Mouse (Mus musculus): ENCODE data around the gene Clcf1. TPM values are rescaled to one million over a fixed set of nuclear protein-coding genes. Genes with fewer than 3 reads are reported as not detected.

Gene Clcf1
- polyA plus RNA-seq, 1 experiment from 2014 or later: 2.4 TPM

GRCm38 (mm10) chr19:4218784-4219183, 4.7 kb downstream of the Clcf1 start:
- no peaks in the 10 kb centered on the region for H3K9me3 ChIP-seq (ENCODE audit: control insufficient read depth)
- TF ChIP-seq CTCF (IDR thresholded peaks at IDR 0.05; ENCODE audit: low read depth): no peak
- H3K27ac ChIP-seq (ENCODE audit: low read depth, low read length): no peak overlapping the region
- H3K4me3 ChIP-seq (ENCODE audit: low read depth, low read length): no peak overlapping the region
- WGBS: 67% methylated on average over 1 of the region's 1 CpGs
- no peak for ATAC-seq
- H3K36me3 ChIP-seq (ENCODE audit: control insufficient read depth, insufficient read depth): no peaks in the 10 kb centered on the region
- peaks cover 17% of the 10 kb centered on the region for H3K4me1 ChIP-seq (replicated peaks; ENCODE audit: control insufficient read depth, insufficient read depth, low read length)
- H3K4me2 ChIP-seq (replicated peaks; ENCODE audit: low read depth): no peak overlapping the region
- H3K27me3 ChIP-seq (replicated peaks; ENCODE audit: control insufficient read depth, insufficient read depth, low read length): no peaks in the 10 kb centered on the region
- H3K9ac ChIP-seq (ENCODE audit: low read depth, low read length): no peak overlapping the region

GRCm38 (mm10) chr19:4219943-4220342, 5.9 kb downstream of the Clcf1 start:
- H3K4me1 ChIP-seq (replicated peaks; ENCODE audit: control insufficient read depth, insufficient read depth, low read length): peaks cover 16% of the 10 kb centered on the region
- no peak overlapping the region for H3K9ac ChIP-seq (ENCODE audit: low read depth, low read length)
- H3K9me3 ChIP-seq (ENCODE audit: control insufficient read depth): no peaks in the 10 kb centered on the region
- H3K27ac ChIP-seq (ENCODE audit: low read depth, low read length): no peak overlapping the region
- WGBS: 78% methylated on average over 6 of the region's 6 CpGs
- H3K4me3 ChIP-seq (ENCODE audit: low read depth, low read length): no peak overlapping the region
- H3K36me3 ChIP-seq (ENCODE audit: control insufficient read depth, insufficient read depth): no peaks in the 10 kb centered on the region
- H3K27me3 ChIP-seq (replicated peaks; ENCODE audit: control insufficient read depth, insufficient read depth, low read length): no peaks in the 10 kb centered on the region
- no peak for ATAC-seq
- 0 out of 2 replicates have a peak overlapping the region, but pooled peaks have one; percentile 52 for H3K4me2 ChIP-seq (replicated peaks; ENCODE audit: low read depth)
- no peak for TF ChIP-seq CTCF (IDR thresholded peaks at IDR 0.05; ENCODE audit: low read depth)

GRCm38 (mm10) chr19:4220416-4220815, 6.4 kb downstream of the Clcf1 start:
- H3K4me1 ChIP-seq (replicated peaks; ENCODE audit: control insufficient read depth, insufficient read depth, low read length): peaks cover 16% of the 10 kb centered on the region
- H3K36me3 ChIP-seq (ENCODE audit: control insufficient read depth, insufficient read depth): no peaks in the 10 kb centered on the region
- H3K4me3 ChIP-seq (ENCODE audit: low read depth, low read length): no peak overlapping the region
- no peak for TF ChIP-seq CTCF (IDR thresholded peaks at IDR 0.05; ENCODE audit: low read depth)
- ATAC-seq: no peak
- H3K9me3 ChIP-seq (ENCODE audit: control insufficient read depth): no peaks in the 10 kb centered on the region
- 0 out of 2 replicates have a peak overlapping the region, but pooled peaks have one; percentile 11 for H3K9ac ChIP-seq (ENCODE audit: low read depth, low read length)
- H3K27me3 ChIP-seq (replicated peaks; ENCODE audit: control insufficient read depth, insufficient read depth, low read length): no peaks in the 10 kb centered on the region
- peak overlapping the region; percentile 52 for H3K4me2 ChIP-seq (replicated peaks; ENCODE audit: low read depth)
- peak overlapping the region; percentile 64; the same call in 1 of the 2 replicates for H3K27ac ChIP-seq (ENCODE audit: low read depth, low read length)
- WGBS: 21% methylated on average over 4 of the region's 4 CpGs

GRCm38 (mm10) chr19:4220957-4221743, 7.1 kb downstream of the Clcf1 start:
- Histone ChIP-seq H3K9ac (ENCODE audit: low read depth, low read length) (peak overlapping the region; percentile 31; the same call in 1 of the 2 replicates), H3K27ac (ENCODE audit: low read depth, low read length) (peak overlapping the region; percentile 64; the same call in 1 of the 2 replicates), H3K4me3 (ENCODE audit: low read depth, low read length) (peak overlapping the region; percentile 11), H3K36me3 (ENCODE audit: control insufficient read depth, insufficient read depth) (no peaks in the 10 kb centered on the region), H3K27me3 (replicated peaks; ENCODE audit: control insufficient read depth, insufficient read depth, low read length) (no peaks in the 10 kb centered on the region), H3K4me1 (replicated peaks; ENCODE audit: control insufficient read depth, insufficient read depth, low read length) (peaks cover 16% of the 10 kb centered on the region), H3K4me2 (replicated peaks; ENCODE audit: low read depth) (peak overlapping the region; percentile 52), H3K9me3 (ENCODE audit: control insufficient read depth) (no peaks in the 10 kb centered on the region)
- no peak for TF ChIP-seq CTCF (IDR thresholded peaks at IDR 0.05; ENCODE audit: low read depth)
- 16% methylated on average over 14 of the region's 14 CpGs for WGBS
- peak; percentile 65 for ATAC-seq

- Histone ChIP-seq H3K36me3 (ENCODE audit: control insufficient read depth, insufficient read depth) (no peaks in the 10 kb centered on the region), H3K9ac (ENCODE audit: low read depth, low read length) (no peak overlapping the region), H3K4me1 (replicated peaks; ENCODE audit: control insufficient read depth, insufficient read depth, low read length) (peaks cover 16% of the 10 kb centered on the region), H3K4me3 (ENCODE audit: low read depth, low read length) (no peak overlapping the region), H3K27me3 (replicated peaks; ENCODE audit: control insufficient read depth, insufficient read depth, low read length) (no peaks in the 10 kb centered on the region), H3K27ac (ENCODE audit: low read depth, low read length) (no peak overlapping the region), H3K9me3 (ENCODE audit: control insufficient read depth) (no peaks in the 10 kb centered on the region), H3K4me2 (replicated peaks; ENCODE audit: low read depth) (peak overlapping the region; percentile 52)
- TF ChIP-seq CTCF (IDR thresholded peaks at IDR 0.05; ENCODE audit: low read depth): no peak
- no peak for ATAC-seq
- WGBS: 51% methylated on average over 11 of the region's 11 CpGs
Measured at GRCm38 (mm10) chr19:4222165-4222564, 8.1 kb downstream of the Clcf1 start.

GRCm38 (mm10) chr19:4226779-4227178, 12.7 kb downstream of the Clcf1 start:
- no peak overlapping the region for H3K4me2 ChIP-seq (replicated peaks; ENCODE audit: low read depth)
- H3K36me3 ChIP-seq (ENCODE audit: control insufficient read depth, insufficient read depth): no peaks in the 10 kb centered on the region
- 88% methylated on average over 7 of the region's 7 CpGs for WGBS
- no peak overlapping the region for H3K4me3 ChIP-seq (ENCODE audit: low read depth, low read length)
- peaks cover 12% of the 10 kb centered on the region for H3K4me1 ChIP-seq (replicated peaks; ENCODE audit: control insufficient read depth, insufficient read depth, low read length)
- no peak for ATAC-seq
- H3K27me3 ChIP-seq (replicated peaks; ENCODE audit: control insufficient read depth, insufficient read depth, low read length): no peaks in the 10 kb centered on the region
- no peak for TF ChIP-seq CTCF (IDR thresholded peaks at IDR 0.05; ENCODE audit: low read depth)
- no peak overlapping the region for H3K27ac ChIP-seq (ENCODE audit: low read depth, low read length)
- H3K9ac ChIP-seq (ENCODE audit: low read depth, low read length): no peak overlapping the region
- H3K9me3 ChIP-seq (ENCODE audit: control insufficient read depth): no peaks in the 10 kb centered on the region

All from intestine, postnatal 0 days (tissue).